Mouse (Mus musculus): ENCODE measurements at regions not wholly inside any gene's neighbourhood (a gene's known extent, or its start where the extent isn't known, plus 50 kb on each side); places are given as distances from the start of the nearest gene placed in this dataset.
"Not testable (repeated sequence)": the region's sequence is repeated elsewhere in the genome, so short reads cannot be mapped to it uniquely, and the experiment has no call there.

- H3K9me3 ChIP-seq (ENCODE audit: control insufficient read depth, low read length) = no peaks in the 10 kb centered on the region
- TF ChIP-seq TAL1 (IDR thresholded peaks at IDR 0.05; ENCODE audit: low read length) = no peak
- no peak for TF ChIP-seq GATA1 (IDR thresholded peaks at IDR 0.05; ENCODE audit: low read length)
- no peaks in the 10 kb centered on the region for H3K27me3 ChIP-seq (ENCODE audit: control insufficient read depth)
- no peak overlapping the region for H3K4me3 ChIP-seq (replicated peaks)
- H3K36me3 ChIP-seq (ENCODE audit: control insufficient read depth) = no peaks in the 10 kb centered on the region
- no peaks in the 10 kb centered on the region for H3K4me1 ChIP-seq (ENCODE audit: control insufficient read depth)
These were observed 190.5 kb upstream of the Myo3a start for GRCm38 (mm10) chr2:22036841-22037240.

- Histone ChIP-seq H3K4me3 (replicated peaks) (no peak overlapping the region), H3K36me3 (ENCODE audit: control insufficient read depth) (no peaks in the 10 kb centered on the region), H3K9me3 (ENCODE audit: control insufficient read depth, low read length) (no peaks in the 10 kb centered on the region), H3K27me3 (ENCODE audit: control insufficient read depth) (no peaks in the 10 kb centered on the region), H3K4me1 (ENCODE audit: control insufficient read depth) (no peaks in the 10 kb centered on the region)
- TF ChIP-seq GATA1 (IDR thresholded peaks at IDR 0.05; ENCODE audit: low read length) (no peak), TAL1 (IDR thresholded peaks at IDR 0.05; ENCODE audit: low read length) (no peak)
These were observed 188.5 kb upstream of the Myo3a start for GRCm38 (mm10) chr2:22038780-22039179.

- not testable (repeated sequence) for H3K4me1 ChIP-seq (ENCODE audit: control insufficient read depth); H3K36me3 ChIP-seq (ENCODE audit: control insufficient read depth); H3K4me3 ChIP-seq (replicated peaks); H3K9me3 ChIP-seq (ENCODE audit: control insufficient read depth, low read length); H3K27me3 ChIP-seq (ENCODE audit: control insufficient read depth)
These were observed 183.4 kb upstream of the Myo3a start for GRCm38 (mm10) chr2:22043937-22044336.

- H3K36me3 ChIP-seq (ENCODE audit: control insufficient read depth) = no peaks in the 10 kb centered on the region
- no peak overlapping the region for H3K4me3 ChIP-seq (replicated peaks)
- TF ChIP-seq TAL1 (IDR thresholded peaks at IDR 0.05; ENCODE audit: low read length) (no peak), GATA1 (IDR thresholded peaks at IDR 0.05; ENCODE audit: low read length) (no peak)
- no peaks in the 10 kb centered on the region for H3K4me1 ChIP-seq (ENCODE audit: control insufficient read depth)
- H3K9me3 ChIP-seq (ENCODE audit: control insufficient read depth, low read length) = no peaks in the 10 kb centered on the region
- no peaks in the 10 kb centered on the region for H3K27me3 ChIP-seq (ENCODE audit: control insufficient read depth)
These were observed 182.4 kb upstream of the Myo3a start for GRCm38 (mm10) chr2:22044949-22045348.

GRCm38 (mm10) chr2:22047465-22047864, 179.8 kb upstream of the Myo3a start:
- TF ChIP-seq GATA1 (IDR thresholded peaks at IDR 0.05; ENCODE audit: low read length) = no peak
- no peaks in the 10 kb centered on the region for H3K36me3 ChIP-seq (ENCODE audit: control insufficient read depth)
- no peaks in the 10 kb centered on the region for H3K9me3 ChIP-seq (ENCODE audit: control insufficient read depth, low read length)

GRCm38 (mm10) chr2:22066535-22066934, 160.8 kb upstream of the Myo3a start:
- Histone ChIP-seq H3K36me3 (ENCODE audit: control insufficient read depth) (no peaks in the 10 kb centered on the region), H3K9me3 (ENCODE audit: control insufficient read depth, low read length) (peaks cover 10% of the 10 kb centered on the region; the same call in 1 of the 2 replicates), H3K4me1 (ENCODE audit: control insufficient read depth) (no peaks in the 10 kb centered on the region), H3K27me3 (ENCODE audit: control insufficient read depth) (no peaks in the 10 kb centered on the region), H3K4me3 (replicated peaks) (no peak overlapping the region)
- no peak for TF ChIP-seq GATA1 (IDR thresholded peaks at IDR 0.05; ENCODE audit: low read length)
- TF ChIP-seq TAL1 (IDR thresholded peaks at IDR 0.05; ENCODE audit: low read length) = no peak

More at GRCm38 (mm10) chr2:22047465-22047864, 179.8 kb upstream of the Myo3a start:
- Histone ChIP-seq H3K27me3 (ENCODE audit: control insufficient read depth) (no peaks in the 10 kb centered on the region), H3K4me3 (replicated peaks) (no peak overlapping the region), H3K4me1 (ENCODE audit: control insufficient read depth) (no peaks in the 10 kb centered on the region)

GRCm38 (mm10) chr2:22096848-22097247, 130.5 kb upstream of the Myo3a start:
- Histone ChIP-seq H3K9me3 (ENCODE audit: control insufficient read depth, low read length) (no peaks in the 10 kb centered on the region), H3K36me3 (ENCODE audit: control insufficient read depth) (no peaks in the 10 kb centered on the region), H3K27me3 (ENCODE audit: control insufficient read depth) (no peaks in the 10 kb centered on the region), H3K4me3 (replicated peaks) (no peak overlapping the region), H3K4me1 (ENCODE audit: control insufficient read depth) (no peaks in the 10 kb centered on the region)
- no peak for TF ChIP-seq GATA1 (IDR thresholded peaks at IDR 0.05; ENCODE audit: low read length)
- TF ChIP-seq TAL1 (IDR thresholded peaks at IDR 0.05; ENCODE audit: low read length) = no peak

GRCm38 (mm10) chr2:22105150-22105549, 122.2 kb upstream of the Myo3a start:
- no peaks in the 10 kb centered on the region for H3K36me3 ChIP-seq (ENCODE audit: control insufficient read depth)
- H3K4me3 ChIP-seq (replicated peaks) = no peak overlapping the region
- no peak for TF ChIP-seq TAL1 (IDR thresholded peaks at IDR 0.05; ENCODE audit: low read length)
- no peak for TF ChIP-seq GATA1 (IDR thresholded peaks at IDR 0.05; ENCODE audit: low read length)
- H3K27me3 ChIP-seq (ENCODE audit: control insufficient read depth) = no peaks in the 10 kb centered on the region
- no peaks in the 10 kb centered on the region for H3K9me3 ChIP-seq (ENCODE audit: control insufficient read depth, low read length)
- H3K4me1 ChIP-seq (ENCODE audit: control insufficient read depth) = no peaks in the 10 kb centered on the region

- H3K36me3 ChIP-seq (ENCODE audit: control insufficient read depth) = no peaks in the 10 kb centered on the region
- no peaks in the 10 kb centered on the region for H3K4me1 ChIP-seq (ENCODE audit: control insufficient read depth)
- TF ChIP-seq GATA1 (IDR thresholded peaks at IDR 0.05; ENCODE audit: low read length) = no peak
- no peak for TF ChIP-seq TAL1 (IDR thresholded peaks at IDR 0.05; ENCODE audit: low read length)
- H3K27me3 ChIP-seq (ENCODE audit: control insufficient read depth) = no peaks in the 10 kb centered on the region
- no peaks in the 10 kb centered on the region for H3K9me3 ChIP-seq (ENCODE audit: control insufficient read depth, low read length)
- no peak overlapping the region for H3K4me3 ChIP-seq (replicated peaks)
These were observed 77.6 kb upstream of the Myo3a start for GRCm38 (mm10) chr2:22149721-22150120.

GRCm38 (mm10) chr2:22156576-22156975, 70.7 kb upstream of the Myo3a start:
- no peak for TF ChIP-seq TAL1 (IDR thresholded peaks at IDR 0.05; ENCODE audit: low read length)
- no peak for TF ChIP-seq GATA1 (IDR thresholded peaks at IDR 0.05; ENCODE audit: low read length)
- Histone ChIP-seq H3K36me3 (ENCODE audit: control insufficient read depth) (no peaks in the 10 kb centered on the region), H3K4me1 (ENCODE audit: control insufficient read depth) (no peaks in the 10 kb centered on the region), H3K4me3 (replicated peaks) (no peak overlapping the region), H3K27me3 (ENCODE audit: control insufficient read depth) (no peaks in the 10 kb centered on the region), H3K9me3 (ENCODE audit: control insufficient read depth, low read length) (no peaks in the 10 kb centered on the region)

All from erythroblast, embryonic 14.5 days (primary cell).